In the genomic region with DNA sequence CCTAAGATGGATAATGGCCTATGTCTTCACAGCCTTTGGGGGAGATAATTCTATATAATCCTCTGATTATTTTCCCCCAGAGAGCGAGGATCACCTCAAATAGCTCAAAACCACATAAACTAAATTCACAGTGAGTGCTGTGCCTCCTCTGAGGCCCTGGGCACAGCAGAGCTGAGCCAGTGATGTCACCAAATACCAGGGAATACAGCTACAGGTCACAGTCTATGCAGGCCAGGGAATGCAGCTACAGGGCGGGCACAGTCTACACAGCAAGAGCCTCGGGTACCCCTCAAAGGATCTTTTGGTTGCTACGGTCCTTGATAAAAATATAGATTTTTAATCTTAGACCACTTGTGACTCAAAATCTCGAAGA, we compare ENCODE assay signal across 26 mouse cellular contexts.
"Had no signal": no experiment of that assay in that cellular context is flagged by ENCODE, and none has a peak within 500 bp of the region (broad histone marks: within the 10 kb centered on the region; RNA-seq: fewer than 3 reads in every experiment).

No protein-coding gene starts in this region.

- H3K9ac ChIP-seq: heart, embryonic 12.5 days; hindbrain, embryonic 12.5 days; hindbrain, embryonic 14.5 days; intestine, embryonic 15.5 days; liver, embryonic 13.5 days; liver, embryonic 15.5 days had no signal

- H3K4me2 ChIP-seq: heart, embryonic 12.5 days; hindbrain, embryonic 12.5 days; hindbrain, embryonic 14.5 days; intestine, embryonic 15.5 days; liver, embryonic 11.5 days; liver, embryonic 13.5 days; liver, embryonic 15.5 days had no signal

- H3K4me3 ChIP-seq: gastrocnemius, adult 2 months; heart, embryonic 10.5 days; heart, embryonic 12.5 days; hindbrain, embryonic 10.5 days; hindbrain, embryonic 12.5 days; intestine, embryonic 15.5 days; layer of hippocampus, adult 2 months; liver, embryonic 13.5 days; liver, embryonic 15.5 days had no signal

- H3K27ac ChIP-seq: gastrocnemius, adult 2 months; heart, embryonic 10.5 days; hindbrain, embryonic 10.5 days; hindbrain, embryonic 12.5 days; hindbrain, embryonic 14.5 days; intestine, embryonic 15.5 days; layer of hippocampus, adult 2 months; liver, embryonic 13.5 days; liver, embryonic 15.5 days had no signal

- ATAC-seq: hindbrain, embryonic 16.5 days; inflammation-experienced regulatory T-cells, adult 6 months; intestine, embryonic 15.5 days; intestine, postnatal 0 days had no signal

- H3K9me3 ChIP-seq: heart, embryonic 10.5 days; hindbrain, embryonic 10.5 days; hindbrain, embryonic 12.5 days; intestine, embryonic 15.5 days; liver, embryonic 13.5 days; liver, embryonic 15.5 days had no signal

- H3K4me1 ChIP-seq: hindbrain, embryonic 10.5 days; hindbrain, embryonic 12.5 days; intestine, embryonic 15.5 days; liver, embryonic 13.5 days; liver, embryonic 15.5 days had no signal

- DNase-seq: gastrocnemius, adult 2 months; gastrocnemius, postnatal 10 days; gastrocnemius, postnatal 25 days; heart, adult 18-20 months; heart, postnatal 10 days; heart, postnatal 4 days; kidney, adult 18-20 months; kidney, adult 8-10 months; kidney, postnatal 10 days; kidney, postnatal 25 days; kidney, postnatal 4 days; layer of hippocampus, postnatal 36 days; liver; liver, embryonic 13.5 days had no signal

- H3K36me3 ChIP-seq: heart, embryonic 10.5 days; heart, embryonic 12.5 days; hindbrain, embryonic 10.5 days; hindbrain, embryonic 12.5 days; intestine, embryonic 15.5 days; liver, embryonic 13.5 days; liver, embryonic 15.5 days had no signal

- H3K27me3 ChIP-seq: heart, embryonic 12.5 days; hindbrain, embryonic 12.5 days; intestine, embryonic 15.5 days; liver, embryonic 13.5 days; liver, embryonic 15.5 days had no signal
